Mouse (Mus musculus) cerebellum, adult 9-10 months (tissue): ENCODE results near the gene Taf12.

Experiments
- DNase-seq: peaks from one replicate; pipeline ENCODE4 v3.0.0; 2022

Gene Taf12

DNA sequence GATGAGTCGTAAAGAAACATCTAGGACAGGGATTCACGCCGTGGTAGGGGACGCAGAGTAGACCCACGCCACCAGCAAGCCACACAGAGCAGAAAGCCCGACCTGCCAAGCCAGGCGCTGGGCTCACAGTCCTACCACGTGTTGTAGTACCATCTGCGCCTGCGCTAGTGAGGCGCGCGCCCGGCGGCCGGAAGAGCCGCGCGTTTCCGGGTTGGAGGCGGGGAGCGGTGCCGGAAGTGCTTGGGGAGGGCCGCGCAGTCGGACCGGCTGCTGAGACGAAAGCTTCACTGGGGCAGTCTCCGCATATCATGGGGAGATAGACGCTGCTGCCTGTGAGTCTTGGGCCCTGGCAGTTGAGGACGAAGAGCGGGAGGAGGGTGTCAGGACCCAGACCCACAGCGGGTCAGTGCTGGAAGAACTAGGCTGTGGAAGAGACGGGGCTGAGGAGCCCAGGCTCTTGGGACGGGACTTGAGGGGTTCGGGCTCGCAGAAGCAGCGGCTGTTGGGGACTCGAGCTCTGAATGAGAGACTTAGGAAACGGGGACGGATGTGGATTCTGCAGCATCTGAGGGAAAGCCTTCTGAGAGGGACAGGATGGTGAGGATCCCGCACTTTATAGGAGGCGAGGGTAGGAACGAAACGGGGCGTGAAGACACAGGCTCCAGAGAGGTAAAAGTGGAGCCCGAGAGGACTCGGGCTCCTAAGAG, at the start of gene Taf12:
TSS of gene Taf12 (plus strand) at position 220 of the 707 bp plus-strand sequence.
- peak; percentile 92 for DNase-seq

DNA sequence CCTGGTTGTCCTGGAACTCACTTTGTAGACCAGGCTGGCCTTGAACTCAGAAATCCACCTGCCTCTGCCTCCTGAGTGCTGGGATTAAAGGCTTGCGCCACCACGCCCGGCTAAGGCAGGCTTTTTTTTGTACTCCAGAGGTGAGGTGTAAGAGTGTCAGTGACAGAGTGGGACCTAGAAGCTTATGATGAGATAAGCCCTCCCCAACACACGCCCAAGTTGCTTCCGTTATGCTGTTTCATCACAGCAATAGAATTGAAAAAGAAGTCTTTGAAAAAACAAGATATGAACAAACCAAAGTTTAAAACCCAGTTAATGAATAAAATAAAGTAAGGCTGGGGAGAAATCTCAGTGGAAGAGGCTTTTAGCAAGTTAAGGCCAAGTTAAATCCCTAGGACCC, 43.8 kb upstream of the Taf12 start:
- DNase-seq: no peak

DNA sequence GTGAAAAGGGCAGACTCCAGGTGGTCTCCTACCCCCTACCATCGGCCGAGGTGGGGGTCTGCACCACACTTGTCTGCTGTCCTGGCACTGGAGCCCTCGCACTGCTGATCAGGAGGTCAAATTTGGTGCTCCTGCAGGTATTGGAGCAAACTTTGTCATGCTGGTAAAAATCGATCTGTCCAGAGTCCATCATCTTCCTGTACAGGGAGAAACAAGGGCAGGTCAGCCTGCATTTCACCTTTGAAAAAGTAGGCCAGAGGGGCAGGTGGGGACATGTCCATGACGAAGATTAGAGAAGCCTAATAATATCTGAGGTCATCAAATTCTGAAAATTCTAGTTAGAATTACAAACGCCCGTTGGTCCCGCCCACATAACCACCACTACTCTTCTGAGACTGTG, 39.5 kb upstream of the Taf12 start:
- no peak for DNase-seq

DNA sequence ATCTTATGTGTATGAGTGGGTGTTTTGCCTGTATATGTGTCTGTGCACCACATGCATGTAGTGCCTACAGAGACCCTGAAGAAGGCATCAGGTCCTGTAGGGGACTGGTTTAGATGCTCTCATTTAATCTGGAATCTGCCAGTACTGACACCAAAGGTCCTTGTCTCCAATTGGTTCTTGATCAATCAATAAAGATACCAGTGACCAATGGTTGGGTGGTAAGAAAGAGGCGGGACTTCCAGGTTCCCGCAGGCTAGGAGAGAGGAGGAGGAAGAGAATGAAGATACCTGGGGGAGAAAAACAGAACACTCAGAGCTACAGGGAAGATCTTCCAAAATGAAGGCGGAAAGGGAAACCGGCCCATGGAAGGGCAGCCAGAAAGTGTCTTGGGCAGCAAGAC, 35.8 kb upstream of the Taf12 start:
- no peak for DNase-seq

DNA sequence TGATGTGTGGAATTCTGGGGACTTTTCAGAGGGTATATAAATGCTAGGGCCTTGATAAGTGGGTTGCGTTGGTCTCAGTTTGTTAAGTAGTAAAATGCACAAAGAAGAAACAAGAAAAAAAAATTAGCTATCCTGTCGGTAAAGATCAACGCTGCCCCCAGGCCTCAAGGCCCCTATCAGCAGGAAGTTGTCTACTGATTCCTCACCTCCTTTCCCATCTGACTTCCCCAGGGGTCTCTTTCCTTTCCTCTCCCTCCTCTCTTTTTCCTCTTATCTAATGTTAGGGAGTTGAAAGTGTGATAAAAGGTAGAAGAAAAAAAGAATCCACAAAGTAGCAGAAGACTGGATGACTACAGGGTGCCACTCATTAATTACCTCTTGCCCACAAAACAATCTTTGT, 33.8 kb upstream of the Taf12 start:
- no peak for DNase-seq

DNA sequence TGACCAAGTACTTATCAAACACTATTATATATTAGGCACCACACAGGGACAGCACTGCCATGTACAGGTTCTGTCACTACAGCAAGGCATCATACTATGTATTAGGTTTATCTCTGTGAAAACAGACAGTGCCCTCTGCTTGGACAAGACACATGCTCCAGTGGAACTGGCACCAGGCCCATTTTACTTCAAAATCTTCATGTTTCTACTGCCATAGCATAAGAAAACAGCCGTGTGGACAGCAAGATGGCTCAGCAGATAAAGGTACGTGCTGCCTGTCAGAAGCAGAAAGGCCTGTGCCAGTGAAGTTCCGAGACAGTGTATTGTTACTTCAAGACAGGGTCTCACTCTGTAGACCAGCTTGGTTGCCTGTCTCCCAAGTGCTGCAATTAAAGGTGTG, 33.0 kb upstream of the Taf12 start:
- DNase-seq: no peak

DNA sequence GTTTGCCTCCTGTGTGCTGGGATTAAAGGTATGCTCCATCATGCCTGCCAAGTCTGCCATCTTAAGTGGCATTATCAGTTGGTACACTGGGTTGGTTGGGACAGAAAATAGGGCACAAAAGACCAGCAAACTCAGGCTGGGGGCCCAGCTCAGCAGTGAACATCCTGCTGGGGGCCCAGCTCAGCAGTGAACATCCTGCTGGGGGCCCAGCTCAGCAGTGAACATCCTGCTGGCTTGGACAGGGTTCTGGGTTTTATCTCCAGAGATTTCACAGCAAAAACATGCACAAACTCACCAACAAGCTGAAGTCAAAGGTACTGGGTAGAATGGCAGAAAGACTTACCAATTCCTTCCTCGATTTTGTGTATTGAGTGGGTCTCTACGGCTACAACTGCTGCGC, 28.5 kb upstream of the Taf12 start:
- no peak for DNase-seq

DNA sequence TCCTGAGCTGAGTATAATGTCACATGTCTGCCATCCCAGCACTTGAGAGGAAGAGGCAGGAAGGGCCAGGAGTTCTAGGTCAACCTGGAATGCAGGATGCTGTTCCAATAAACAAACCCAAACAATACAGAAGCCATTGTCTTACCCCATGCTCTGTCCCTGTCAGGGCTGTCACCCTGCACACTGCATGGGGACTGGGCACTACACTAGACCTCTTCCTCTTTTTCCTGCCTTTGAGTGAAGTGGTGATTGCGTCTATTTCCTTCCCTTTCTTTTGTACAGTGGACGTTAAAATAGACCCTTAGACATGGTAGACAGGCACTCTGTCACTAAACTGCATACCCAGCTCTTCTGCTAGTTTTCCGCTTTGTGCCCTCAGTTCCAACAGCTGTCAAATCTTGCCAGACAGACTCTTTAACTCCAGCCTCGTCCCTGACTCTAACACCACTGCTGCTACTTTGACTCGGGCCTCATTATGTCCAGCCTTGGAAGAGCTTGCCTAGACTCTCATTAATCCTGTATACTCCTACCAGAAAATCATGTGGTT, 26.7 kb upstream of the Taf12 start:
- no peak for DNase-seq

DNA sequence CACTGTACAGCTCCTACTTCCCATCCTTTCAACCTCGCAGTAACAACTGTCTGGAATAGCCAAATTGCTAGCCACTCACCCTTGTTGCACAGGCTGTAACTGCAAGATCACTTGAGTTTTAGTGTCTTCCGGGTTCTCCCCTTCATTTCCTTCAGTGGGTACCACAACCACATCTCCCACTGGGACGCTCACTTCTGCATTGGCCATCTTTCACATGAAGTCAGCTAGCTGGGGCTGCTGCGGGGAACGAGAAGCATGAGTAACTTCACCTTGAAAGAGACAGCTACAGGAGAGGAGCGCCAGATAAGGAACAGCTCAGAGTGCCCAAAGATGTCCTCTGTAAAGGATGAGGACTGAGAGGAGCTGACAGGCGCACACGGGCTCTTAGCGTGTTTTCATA, 22.6 kb upstream of the Taf12 start:
- no peak for DNase-seq

DNA sequence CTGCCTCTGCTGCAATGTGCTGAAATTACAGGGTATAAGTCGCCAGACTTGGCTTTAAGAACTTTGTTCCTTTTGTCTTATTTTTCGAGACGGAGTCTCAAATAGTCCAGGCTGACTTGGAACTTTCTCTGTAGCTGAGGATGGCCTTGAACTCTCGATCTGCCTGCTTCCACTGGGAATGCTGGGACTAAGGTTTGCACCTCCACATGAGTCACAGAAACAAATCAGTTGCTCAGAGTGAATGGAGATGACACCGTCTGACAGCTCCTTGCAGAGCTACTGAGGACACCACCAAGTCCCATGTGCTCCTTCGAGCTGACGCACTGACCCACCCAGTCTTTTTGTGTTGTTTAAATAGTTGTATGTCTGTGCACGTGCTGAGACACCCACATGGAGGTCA, 21.0 kb upstream of the Taf12 start:
- no peak for DNase-seq

DNA sequence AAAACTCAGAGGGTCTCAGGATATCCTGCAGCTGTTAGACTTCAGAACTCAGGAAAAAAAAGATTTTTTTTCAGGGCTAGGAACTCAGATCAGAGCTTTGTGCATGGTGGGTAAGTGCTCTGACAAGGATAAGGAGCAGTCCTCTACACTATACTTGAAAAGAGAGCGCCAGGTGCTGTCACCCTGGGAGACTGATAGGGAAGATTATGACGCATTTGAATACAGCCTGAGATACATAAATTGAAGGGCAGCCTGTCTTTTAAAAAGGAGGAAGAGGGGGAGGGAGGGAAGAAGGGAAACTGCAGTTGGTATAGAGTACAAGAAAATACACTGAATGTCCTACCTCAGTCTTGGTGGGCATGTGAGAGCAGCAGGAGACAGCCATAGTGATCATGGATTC, 20.6 kb upstream of the Taf12 start:
- peak; percentile 36 for DNase-seq

DNA sequence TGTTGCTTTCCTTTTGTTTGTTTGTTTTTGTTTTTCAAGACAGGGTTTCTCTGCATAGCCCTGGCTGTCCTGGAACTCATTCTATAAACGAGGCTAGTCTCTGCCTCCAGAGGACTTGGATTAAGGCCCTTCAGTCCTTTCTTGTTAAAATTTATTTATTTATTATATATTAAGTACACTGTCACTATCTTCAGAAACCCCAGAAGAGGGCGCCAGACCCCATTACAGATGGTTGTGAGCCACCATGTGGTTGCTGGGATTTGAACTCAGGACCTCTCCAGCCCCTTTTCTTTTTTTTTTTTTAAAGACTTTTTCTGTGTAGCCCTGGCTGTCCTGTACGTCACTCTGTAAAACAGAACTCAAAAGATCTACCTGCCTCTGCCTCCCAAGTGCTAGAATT, 19.2 kb upstream of the Taf12 start:
- no peak for DNase-seq

DNA sequence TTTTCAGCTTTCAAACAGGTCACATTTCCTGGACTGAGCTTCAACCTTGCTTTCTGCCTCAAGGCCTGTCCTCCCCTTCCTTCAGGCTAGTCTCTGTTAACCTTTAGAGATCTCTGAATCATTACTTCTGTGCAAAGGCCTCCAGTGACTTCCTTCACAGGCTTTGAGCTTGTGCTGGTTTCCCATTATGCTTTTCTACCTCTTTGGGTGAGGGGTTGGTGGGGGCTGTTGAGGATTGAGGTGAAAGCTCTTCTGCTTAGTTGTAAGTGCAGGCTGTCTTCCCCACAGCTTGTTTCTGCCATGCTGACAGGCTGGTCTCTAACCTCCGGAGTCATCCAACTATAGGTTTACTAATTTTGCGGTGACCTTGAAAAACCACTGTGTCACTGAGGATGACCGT, 17.8 kb upstream of the Taf12 start:
- DNase-seq: no peak

DNA sequence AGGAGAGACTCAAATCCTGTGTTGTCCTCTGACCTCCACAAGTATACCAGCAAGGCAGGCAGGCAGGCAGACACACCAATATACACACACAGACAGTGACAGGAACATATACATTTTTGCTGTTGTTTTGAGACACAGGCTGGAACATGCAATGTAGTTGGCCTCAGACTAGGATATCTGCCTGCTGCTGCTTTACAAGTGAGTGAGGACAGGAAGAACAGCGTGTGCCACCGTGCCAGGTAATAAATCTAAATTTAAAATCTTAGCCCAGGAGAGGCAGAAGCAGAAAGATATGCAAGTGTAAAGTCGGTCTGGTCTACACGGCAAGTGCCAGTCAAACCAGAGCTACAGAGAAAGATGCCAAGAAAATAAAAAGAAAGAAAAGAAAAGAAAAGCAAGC, 14.9 kb upstream of the Taf12 start:
- DNase-seq: peak; percentile 31

DNA sequence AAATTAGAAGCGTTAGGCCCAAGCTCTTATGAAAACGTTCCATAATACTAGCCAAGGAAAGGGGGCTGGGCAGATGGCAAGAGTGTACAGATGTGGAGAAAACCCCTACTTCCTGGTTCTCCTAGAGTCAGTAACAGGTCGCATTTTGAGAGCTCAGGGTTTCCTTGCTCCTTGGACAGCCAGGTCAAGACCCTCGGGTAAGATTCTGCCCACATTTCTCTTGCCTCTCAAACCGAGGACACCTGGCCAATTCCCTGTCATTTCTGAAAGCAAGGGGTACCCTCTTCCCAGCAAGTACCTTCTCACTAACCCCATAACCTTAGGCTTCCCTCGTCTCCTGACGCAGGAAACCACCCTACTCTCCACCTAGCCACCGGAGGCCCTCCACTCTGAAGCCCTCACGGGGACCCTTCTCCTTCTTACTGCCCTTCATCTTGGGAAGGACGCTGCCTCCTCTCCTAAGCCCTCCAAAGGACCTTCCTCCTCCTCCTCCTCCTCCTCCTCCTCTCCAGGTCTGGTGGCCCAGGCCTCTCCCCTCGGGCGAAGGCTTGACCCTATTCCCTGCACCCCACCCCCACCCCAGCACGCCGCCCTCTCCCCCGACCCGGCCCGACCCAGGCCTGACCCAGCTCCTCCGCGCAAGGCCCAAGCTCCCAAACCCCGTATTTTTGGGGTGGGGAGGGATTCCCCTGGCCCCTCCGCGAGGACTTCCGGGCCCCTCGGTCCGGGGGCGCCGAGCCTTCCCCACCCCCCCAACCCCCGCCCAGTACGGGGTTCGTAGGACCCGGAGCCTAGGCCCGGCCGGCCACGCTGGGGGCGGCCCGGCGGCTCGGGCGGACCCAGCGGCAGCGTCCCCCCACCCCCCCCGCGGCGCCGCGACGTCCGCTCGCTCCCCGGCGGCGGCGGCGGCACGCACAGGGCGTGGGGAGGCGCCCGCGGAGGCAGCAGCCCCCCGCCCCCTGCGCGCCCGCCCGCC, 13.5 kb upstream of the Taf12 start:
- peak; percentile 53 for DNase-seq

DNA sequence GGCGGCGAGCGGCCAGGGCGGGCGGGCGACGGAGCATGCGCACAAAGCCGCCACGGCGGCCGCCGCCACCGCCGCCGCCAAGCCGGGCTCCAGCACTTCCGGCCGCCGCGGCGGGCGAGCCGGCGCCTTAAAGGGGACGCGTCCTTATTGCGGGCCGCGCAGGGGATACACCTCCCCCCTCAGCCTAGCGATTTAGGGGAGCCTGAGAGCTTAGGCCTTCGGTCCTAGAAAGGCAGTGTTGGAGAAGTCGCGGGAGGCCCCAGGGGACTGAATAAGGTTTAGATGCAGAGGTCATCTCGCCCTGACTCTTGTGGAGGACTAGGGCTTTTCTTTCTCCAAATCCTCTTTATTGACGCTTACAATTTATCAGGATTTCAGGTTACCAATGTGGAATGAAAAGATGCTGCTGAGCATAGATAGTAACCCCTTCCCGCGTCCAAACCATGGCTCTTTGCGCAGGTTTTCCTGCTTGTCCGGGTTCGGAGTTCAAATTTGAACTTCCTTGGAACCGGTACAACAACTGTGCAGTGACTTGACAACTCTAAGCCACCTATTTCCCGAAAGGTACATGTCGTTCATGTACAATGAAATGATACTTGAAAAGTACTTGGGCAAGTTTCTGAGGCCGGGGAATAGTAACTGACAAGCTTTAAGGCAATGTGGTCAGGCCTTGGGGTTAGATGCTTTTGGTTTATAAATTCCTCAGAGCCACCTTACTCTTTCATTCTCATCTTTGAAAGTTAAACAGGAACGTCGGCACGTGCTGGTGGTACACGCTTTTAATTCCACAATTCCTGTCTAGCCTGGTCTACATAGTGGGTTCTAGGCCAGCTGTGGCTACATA, 12.4 kb upstream of the Taf12 start, which contains the start of gene Gmeb1:
TSS of gene Gmeb1 (minus strand) at position 89 of the 844 bp plus-strand sequence.
- peak; percentile 81 for DNase-seq

DNA sequence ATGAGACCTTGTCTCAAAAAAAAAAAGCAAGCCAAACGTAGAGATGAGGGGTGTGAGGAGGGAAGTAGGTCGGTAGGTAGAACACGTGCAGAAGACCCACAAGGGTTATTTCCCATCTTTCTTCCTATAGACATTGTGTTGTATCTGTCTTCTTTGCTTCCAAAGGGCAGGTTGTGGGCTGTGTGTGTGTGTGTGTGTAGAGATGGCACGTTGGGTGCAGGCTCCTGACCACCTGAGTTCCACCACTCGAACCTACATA, 11.9 kb upstream of the Taf12 start:
- no peak for DNase-seq

DNA sequence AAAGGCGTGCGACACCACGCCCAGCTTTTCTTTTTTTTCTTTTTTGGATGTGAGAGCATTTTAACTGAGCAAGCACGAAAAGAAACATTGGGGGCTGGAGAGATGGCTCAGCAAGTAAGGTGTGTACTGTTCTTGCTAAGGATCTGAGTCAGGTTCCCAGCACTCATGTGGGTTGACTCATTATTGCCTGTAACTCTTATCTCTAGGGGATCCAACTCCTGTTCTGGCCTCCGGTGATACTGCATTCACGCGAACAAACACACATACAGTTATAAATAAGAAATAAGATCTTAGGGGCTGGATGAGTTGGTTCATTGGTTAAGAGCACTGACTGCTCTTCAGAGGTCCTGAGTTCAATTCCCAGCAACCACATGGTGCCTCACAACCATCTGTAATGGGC, 10.9 kb upstream of the Taf12 start:
- peak; percentile 20 for DNase-seq

DNA sequence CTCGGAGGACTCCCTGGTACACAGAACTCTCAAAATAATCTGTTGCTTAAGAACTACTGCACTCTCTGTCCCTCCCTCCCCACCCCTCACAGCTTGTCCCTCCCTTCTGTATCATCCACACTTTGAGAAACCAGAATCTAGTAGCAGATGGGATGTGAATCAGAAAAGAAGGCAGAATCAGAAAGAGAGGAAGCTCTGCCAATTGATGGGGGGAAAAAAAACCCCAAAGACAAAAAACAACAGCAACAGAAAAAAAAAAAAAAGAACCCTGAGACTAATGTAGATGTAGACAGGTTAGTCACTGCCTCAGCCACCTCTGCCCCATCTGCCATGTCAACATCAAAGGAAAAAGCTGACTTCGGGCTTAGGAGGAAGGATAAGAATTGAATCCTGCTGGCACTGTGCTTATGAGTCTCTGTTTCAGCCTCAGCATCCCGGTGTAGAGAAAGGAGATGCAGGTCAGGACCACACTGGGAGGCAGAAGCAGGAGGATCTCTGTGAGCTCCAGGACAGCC, 7.3 kb upstream of the Taf12 start:
- no peak for DNase-seq

DNA sequence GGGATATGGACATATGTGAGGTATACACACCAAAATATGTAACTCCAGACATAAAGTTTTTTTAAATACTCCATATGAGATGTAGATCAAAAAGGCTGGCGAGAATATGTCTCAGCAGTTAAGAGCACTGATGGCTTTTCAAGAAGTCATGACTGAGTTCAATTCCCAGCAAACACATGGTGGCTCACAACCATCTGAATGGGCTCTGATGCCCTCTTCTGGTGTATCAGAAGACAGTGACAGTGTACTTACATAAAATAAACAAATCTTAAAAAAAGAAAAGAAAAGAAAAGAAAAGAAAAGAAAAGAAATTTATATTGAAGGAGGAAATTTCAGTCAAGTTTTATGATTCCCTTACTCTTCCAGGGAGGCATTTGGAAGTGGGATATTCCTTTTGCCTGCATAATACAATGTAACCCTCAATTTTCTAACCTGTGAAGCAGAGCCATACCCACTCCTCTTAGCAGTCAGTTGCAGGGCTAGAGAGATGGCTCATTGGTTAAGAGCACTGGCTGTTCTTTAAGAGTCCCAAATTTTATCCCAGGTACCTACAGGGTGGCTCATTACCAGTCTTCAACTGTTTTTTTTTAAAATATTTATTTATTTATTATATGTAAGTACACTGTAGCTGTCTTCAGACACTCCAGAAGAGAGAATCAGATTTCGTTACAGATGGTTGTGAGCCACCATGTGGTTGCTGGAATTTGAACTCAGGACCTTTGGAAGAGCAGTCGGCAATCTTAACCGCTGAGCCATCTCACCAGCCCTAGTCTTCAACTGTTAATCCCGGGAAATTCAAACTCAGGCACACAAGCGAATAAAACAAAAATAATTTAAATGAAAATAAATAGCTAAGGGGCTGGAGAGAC, 5.1 kb upstream of the Taf12 start:
- DNase-seq: no peak

DNA sequence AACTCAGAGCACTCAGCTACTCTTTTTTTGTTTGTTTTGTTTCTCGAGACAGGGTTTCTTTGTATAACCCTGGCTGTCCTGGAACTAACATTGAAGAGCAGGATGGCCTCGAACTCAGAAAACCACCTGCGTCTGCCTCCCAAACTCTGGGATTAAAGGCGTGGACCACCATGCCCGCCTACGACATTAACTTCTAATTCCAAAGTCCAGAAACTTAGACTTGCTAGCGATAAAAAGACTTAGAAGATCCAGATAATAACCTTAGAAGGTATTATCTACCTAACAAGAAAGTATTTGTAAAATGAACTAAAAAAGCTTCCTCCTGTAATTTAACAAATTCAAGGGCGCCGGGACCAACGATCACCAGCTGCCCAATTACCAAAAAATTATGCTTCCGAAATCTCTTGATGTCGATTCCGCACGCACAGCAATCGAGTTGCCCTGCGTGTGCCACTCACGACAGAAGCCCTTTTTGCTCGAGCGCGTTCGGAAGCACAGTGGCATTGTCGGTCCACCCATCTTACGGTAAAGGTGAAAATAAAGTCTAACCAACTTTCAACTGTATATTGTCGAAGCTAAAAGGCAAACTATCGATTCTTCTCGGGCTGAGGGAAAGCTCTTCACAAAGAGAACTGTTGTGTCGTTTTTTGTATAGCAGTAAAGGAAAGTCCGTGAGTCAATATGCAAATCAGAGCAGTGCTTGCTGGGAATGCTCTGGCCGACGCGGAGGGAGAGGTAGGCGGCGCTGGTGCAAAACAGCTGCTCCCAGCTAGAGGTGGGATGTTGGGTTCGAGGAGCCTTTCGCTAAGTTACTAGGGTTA, 4.2 kb upstream of the Taf12 start:
- DNase-seq: peak; percentile 90
